Mouse (Mus musculus) hindbrain, embryonic 13.5 days (tissue): ENCODE measurements around the gene Ccdc187. TPM values are rescaled to one million over a fixed set of nuclear protein-coding genes. Genes with fewer than 3 reads are reported as not detected.

Experiments used
- ATAC-seq: fragments of 200-750 bp; cut with Nextera tagmentation; 2 replicates; pipeline ENCODE4 v1.8.0; 2017; ENCODE audit warnings: moderate TSS enrichment; ENCODE audit not compliant: low FRiP score
- H3K27ac ChIP-seq: fragments of 300-500 bp; sonication (generic); 2 replicates; pipeline ENCODE4 v1.5.1; 2015; ENCODE audit warnings: inconsistent platforms, mild to moderate bottlenecking, moderate library complexity
- H3K27me3 ChIP-seq: fragments of 300-500 bp; sonication (generic); 2 replicates; pipeline ENCODE4 v1.6.1; 2015; ENCODE audit warnings: mild to moderate bottlenecking, inconsistent platforms
- H3K36me3 ChIP-seq: fragments of 300-500 bp; sonication (generic); 2 replicates; pipeline ENCODE4 v1.6.1; 2015; ENCODE audit warnings: mild to moderate bottlenecking, inconsistent platforms
- H3K4me1 ChIP-seq: fragments of 300-500 bp; sonication (generic); replicated peaks from 2 replicates; pipeline ENCODE4 v1.6.1; 2015; ENCODE audit warnings: inconsistent platforms
- H3K4me2 ChIP-seq: fragments of 300-500 bp; sonication (generic); 2 replicates; pipeline ENCODE4 v1.6.1; 2015; ENCODE audit warnings: inconsistent platforms, mild to moderate bottlenecking, moderate library complexity
- H3K4me3 ChIP-seq: fragments of 300-500 bp; sonication (generic); 2 replicates; pipeline ENCODE4 v1.5.1; 2015; ENCODE audit warnings: mild to moderate bottlenecking, inconsistent platforms
- H3K9ac ChIP-seq: fragments of 300-500 bp; sonication (generic); 2 replicates; pipeline ENCODE4 v1.6.1; 2015; ENCODE audit warnings: mild to moderate bottlenecking, inconsistent platforms
- H3K9me3 ChIP-seq: fragments of 300-500 bp; sonication (generic); 2 replicates; pipeline ENCODE4 v1.6.1; 2016; ENCODE audit warnings: inconsistent platforms
- WGBS: fragments of 180-500 bp; shearing (Covaris S2); methylation state at CpG from one replicate; pipeline ENCODE4 v1.1.7; 2015; 5-methylcytosine and 5-hydroxymethylcytosine counted together
- polyA plus RNA-seq: library from polyadenylated mRNA; unstranded; fragments of >200 nt; fragmentation: Nextera tagmentation; extraction: Ambion mirVana; gene quantifications from 2 replicates; pipeline ENCODE4 v1.2.1, GENCODE M21; 2015

The Ccdc187 gene
- polyA plus RNA-seq, 1 experiment from 2014 or later, result 0.23 TPM

DNA sequence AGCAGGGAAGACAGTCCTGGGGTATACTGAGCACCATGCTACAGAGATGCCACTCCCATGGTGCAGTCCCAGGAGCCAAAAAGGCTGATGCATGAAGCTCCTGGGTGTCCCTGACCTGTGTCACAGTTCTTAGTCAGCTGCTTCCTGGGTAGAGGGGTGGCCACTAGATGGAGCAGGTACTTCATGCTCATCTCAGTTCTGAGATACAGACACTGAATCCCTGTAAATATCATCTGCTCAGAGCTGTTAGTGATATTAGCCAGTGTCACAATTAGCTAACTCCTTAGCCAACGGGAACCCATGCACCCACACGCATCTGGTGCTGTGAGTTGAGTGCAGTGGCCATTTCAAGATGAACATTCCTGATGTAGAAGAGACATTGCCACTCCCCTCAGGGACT lies 30.6 kb upstream of the Ccdc187 start:
- no peak overlapping the region for H3K9ac ChIP-seq
- 86% methylated on average over 2 of the region's 2 CpGs for WGBS
- no peaks in the 10 kb centered on the region for H3K27me3 ChIP-seq
- no peak overlapping the region for H3K4me2 ChIP-seq
- H3K27ac ChIP-seq, result no peak overlapping the region
- H3K4me1 ChIP-seq, result peaks cover 34% of the 10 kb centered on the region
- H3K36me3 ChIP-seq, result peaks cover 73% of the 10 kb centered on the region
- no peak overlapping the region for H3K4me3 ChIP-seq
- no peaks in the 10 kb centered on the region for H3K9me3 ChIP-seq
- no peak for ATAC-seq

- Histone ChIP-seq H3K36me3 (peaks cover 62% of the 10 kb centered on the region), H3K27me3 (no peaks in the 10 kb centered on the region), H3K9me3 (no peaks in the 10 kb centered on the region), H3K4me1 (peaks cover 38% of the 10 kb centered on the region), H3K9ac (0 out of 2 replicates have a peak overlapping the region, but pooled peaks have one; percentile 8), H3K27ac (no peak overlapping the region), H3K4me3 (no peak overlapping the region), H3K4me2 (no peak overlapping the region)
- 95% methylated on average over 13 of the region's 13 CpGs for WGBS
- no peak for ATAC-seq
These were observed 29.4 kb upstream of the Ccdc187 start for GRCm38 (mm10) chr2:26323589-26324325.

DNA sequence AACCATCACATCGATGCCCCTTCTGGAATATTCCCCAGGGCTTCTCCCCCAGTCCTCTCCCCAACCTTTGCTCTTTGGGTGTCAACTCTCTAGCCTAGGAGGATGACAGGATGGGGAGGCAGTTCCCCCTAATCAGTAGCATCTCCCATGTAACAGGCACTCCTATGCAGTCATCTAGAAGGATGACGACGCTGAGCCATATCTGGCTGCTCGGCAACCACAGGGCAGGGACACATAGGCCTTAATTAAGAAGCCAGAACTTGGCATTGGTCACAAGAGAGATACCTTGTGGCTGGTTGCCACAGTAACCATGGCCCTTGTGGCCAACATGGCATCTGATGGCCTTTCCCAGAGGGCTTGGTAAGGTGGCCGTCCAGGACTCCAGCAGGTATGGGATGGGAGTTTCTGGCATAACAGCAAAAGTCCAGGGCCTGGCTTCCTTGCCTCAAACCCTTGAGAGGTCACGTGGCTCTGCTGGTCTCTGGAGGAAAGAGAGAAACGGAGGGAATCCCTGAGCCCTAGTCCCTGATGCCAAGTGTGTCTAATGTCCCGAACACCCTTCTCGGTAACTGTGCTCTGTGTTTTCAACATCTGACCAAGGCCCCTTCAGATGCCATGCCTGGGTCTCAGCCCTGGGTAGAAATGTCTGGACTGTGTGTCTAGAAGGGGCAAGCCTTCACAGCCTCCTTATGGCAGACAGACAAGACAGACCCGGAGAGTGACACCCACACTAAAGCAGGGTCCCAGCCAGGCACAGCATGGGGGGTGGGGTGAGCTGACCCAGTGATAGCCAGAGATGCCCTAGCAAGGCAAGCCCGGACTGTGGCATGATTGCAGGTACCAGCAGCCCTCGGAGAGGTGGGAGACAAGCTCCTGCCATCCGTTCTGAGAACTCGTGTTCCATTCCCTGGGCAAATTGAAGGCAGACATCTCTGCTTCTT lies 26.2 kb upstream of the Ccdc187 start:
- Histone ChIP-seq H3K4me2 (no peak overlapping the region), H3K4me3 (no peak overlapping the region), H3K27me3 (no peaks in the 10 kb centered on the region), H3K27ac (no peak overlapping the region), H3K9ac (peak overlapping the region; percentile 55), H3K36me3 (peaks cover 43% of the 10 kb centered on the region), H3K9me3 (no peaks in the 10 kb centered on the region), H3K4me1 (peaks cover 66% of the 10 kb centered on the region)
- 81% methylated on average over 14 of the region's 14 CpGs for WGBS
- no peak for ATAC-seq

DNA sequence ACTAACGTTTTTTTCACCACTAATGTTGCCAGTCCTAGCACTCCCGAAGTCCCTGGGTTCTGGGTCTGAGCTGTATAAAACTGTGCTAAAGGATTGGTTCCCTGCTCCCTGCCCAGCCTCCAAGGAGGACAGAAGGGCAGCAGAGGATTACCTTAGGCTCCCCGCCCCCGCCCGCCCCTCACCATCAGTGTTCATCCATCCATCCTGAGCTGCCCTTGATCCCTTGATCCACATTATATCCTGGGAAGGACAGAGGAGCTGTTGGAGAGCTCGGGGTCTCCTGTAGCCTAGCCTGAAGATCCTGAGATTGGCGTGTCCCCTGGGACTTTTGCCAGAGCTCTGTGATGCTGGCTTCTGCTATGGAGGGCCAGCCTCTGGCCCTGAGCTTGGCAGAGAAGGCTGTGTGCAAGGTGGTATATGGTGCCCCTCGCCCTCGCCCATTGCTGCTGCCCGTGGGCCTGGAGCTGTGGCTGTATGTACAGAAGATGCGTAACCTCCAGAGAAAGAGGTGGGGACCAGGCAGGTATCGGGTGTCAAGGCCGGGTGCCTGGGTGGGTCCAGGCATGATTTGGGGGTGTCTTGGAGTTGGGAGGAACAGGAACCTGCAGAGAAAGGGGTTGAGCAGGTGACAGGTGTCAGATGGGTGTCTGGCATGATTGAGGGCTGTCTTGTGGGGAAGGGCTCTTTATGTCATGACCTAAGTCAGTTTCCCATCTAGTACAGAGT lies 25.3 kb upstream of the Ccdc187 start:
- Histone ChIP-seq H3K9me3 (no peaks in the 10 kb centered on the region), H3K27me3 (no peaks in the 10 kb centered on the region), H3K27ac (no peak overlapping the region), H3K4me1 (peaks cover 72% of the 10 kb centered on the region), H3K36me3 (peaks cover 34% of the 10 kb centered on the region), H3K9ac (peak overlapping the region; percentile 55), H3K4me3 (no peak overlapping the region), H3K4me2 (no peak overlapping the region)
- no peak for ATAC-seq
- 93% methylated on average over 13 of the region's 13 CpGs for WGBS

DNA sequence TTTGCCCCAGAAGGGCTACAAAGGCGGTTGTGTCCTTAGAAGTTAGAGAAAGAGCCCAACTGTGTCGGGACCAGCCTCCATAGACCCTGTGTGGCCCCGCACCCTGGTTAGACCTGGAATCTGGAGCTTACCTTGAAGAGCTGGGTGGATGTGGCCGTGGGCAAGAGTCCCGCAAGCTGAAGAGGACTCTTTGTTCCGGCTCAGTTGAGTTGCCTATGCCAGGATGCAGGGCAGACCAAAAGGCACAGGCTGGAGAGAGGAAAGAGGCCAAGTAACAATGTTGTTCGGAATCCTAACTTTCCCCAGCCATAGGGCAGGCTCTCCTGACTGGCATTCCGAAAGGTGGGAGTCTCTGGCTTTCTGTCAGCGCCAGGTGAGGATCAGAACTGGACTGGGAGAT lies 24.8 kb upstream of the Ccdc187 start:
- Histone ChIP-seq H3K36me3 (peaks cover 29% of the 10 kb centered on the region), H3K9ac (peak overlapping the region; percentile 55; the same call in 1 of the 2 replicates), H3K4me1 (peaks cover 78% of the 10 kb centered on the region), H3K4me3 (no peak overlapping the region), H3K27ac (no peak overlapping the region), H3K27me3 (no peaks in the 10 kb centered on the region), H3K9me3 (no peaks in the 10 kb centered on the region), H3K4me2 (peak overlapping the region; percentile 99; the same call in 1 of the 2 replicates)
- no peak for ATAC-seq
- 92% methylated on average over 9 of the region's 9 CpGs for WGBS

DNA sequence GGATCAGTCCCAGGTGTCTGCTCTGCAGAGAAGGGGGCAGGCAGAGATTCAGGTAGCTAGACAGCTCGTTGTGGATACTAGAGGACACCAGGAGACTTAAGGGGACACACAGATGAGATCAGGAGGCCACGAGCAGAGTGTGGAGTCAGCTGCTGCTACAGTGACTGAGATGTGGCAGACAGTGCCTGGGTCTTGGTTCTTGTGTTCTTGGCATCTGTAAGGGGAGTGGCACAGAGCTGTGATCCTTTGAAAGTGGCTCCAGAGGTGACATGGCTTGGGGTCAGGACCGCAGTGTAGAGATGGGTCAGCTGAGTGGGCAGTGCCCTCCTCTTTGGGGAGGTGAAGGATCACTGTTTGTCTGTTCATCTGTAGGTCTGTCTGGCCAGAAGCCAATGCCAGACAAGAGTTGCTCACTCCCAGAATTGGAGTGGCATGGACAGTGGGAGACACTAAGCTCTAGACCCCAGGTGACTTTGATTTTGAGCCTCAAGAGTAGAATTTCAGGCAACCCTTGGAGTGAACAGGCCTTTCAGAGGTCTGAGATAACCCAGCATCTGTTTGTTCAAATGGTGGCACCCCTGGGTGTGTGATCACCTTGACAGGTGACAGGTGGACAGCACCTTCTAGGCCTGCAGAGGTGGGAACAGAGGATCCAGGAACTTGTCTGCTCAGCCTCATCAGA lies 23.8 kb upstream of the Ccdc187 start:
- H3K9me3 ChIP-seq, result no peaks in the 10 kb centered on the region
- H3K9ac ChIP-seq, result peak overlapping the region; percentile 96
- H3K27ac ChIP-seq, result no peak overlapping the region
- H3K4me3 ChIP-seq, result peak overlapping the region; percentile 78
- H3K27me3 ChIP-seq, result no peaks in the 10 kb centered on the region
- WGBS, result 84% methylated on average over 3 of the region's 3 CpGs
- peaks cover 80% of the 10 kb centered on the region for H3K4me1 ChIP-seq
- peaks cover 19% of the 10 kb centered on the region for H3K36me3 ChIP-seq
- no peak for ATAC-seq
- peak overlapping the region; percentile 99 for H3K4me2 ChIP-seq

DNA sequence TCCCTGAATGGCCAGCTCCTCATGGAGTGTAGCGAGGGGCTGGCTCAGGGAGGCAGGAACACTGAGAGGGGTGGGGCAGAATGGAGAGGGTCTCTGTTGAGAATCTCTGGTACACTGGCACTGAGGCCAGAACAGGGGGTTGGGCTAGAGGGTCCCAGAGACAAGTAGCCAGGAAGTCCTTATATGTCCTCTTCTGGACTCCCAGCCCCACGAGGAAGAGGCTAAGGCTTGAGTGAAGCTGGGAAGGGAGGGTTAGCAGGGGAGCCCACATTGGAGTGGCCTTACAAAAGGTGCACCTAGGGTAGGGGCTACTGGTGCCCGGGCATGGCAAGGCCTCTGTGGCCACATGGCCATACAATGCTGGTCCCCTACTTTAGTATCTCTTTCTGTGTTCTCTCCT lies 23.0 kb upstream of the Ccdc187 start:
- Histone ChIP-seq H3K4me3 (peak overlapping the region; percentile 78), H3K9me3 (no peaks in the 10 kb centered on the region), H3K4me1 (peaks cover 78% of the 10 kb centered on the region), H3K9ac (peak overlapping the region; percentile 96), H3K4me2 (peak overlapping the region; percentile 99), H3K36me3 (peaks cover 11% of the 10 kb centered on the region), H3K27ac (peak overlapping the region; percentile 98; the same call in 1 of the 2 replicates), H3K27me3 (no peaks in the 10 kb centered on the region)
- 73% methylated on average over 3 of the region's 3 CpGs for WGBS
- no peak for ATAC-seq

DNA sequence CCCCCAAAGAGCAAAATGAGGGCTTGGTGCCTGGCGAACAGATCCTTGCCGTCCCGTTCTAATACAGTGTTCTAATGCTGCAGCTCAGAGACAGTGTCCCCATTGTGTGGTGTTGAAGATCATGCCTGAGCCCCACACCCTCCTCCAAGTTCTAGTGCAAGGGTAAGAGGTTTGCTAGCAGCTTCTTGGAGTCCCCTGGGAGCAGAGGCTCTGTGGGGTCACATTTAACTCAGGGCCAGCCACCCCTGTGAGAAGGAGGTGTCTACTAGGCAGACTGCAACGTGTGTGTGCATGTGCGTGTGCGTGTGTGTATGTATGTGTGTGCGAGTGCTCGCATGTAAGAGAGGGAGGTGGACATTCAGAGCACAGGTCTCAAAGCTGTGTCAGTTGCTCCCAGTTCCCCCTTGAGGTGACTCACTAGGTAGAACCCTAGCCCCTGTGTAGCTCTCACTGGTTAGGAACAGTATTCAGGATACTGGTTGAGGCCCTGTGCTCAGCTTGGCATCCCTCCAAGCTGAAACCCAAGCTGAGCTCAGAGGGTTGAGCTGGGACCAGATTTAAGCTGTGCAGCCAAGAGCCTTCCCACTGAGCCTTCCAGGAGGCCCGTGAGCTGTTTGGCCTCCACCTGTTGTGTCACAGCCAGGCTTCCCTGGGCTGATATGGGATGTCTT lies 22.4 kb upstream of the Ccdc187 start:
- peaks cover 72% of the 10 kb centered on the region for H3K4me1 ChIP-seq
- peak overlapping the region; percentile 99 for H3K4me2 ChIP-seq
- no peaks in the 10 kb centered on the region for H3K9me3 ChIP-seq
- no peaks in the 10 kb centered on the region for H3K27me3 ChIP-seq
- peaks cover 8% of the 10 kb centered on the region; the same call in 1 of the 2 replicates for H3K36me3 ChIP-seq
- H3K27ac ChIP-seq, result peak overlapping the region; percentile 98
- H3K9ac ChIP-seq, result peak overlapping the region; percentile 96
- H3K4me3 ChIP-seq, result peak overlapping the region; percentile 78
- no peak for ATAC-seq
- WGBS, result 52% methylated on average over 9 of the region's 9 CpGs

GRCm38 (mm10) chr2:26315925-26316311 lies 21.6 kb upstream of the Ccdc187 start:
- peak overlapping the region; percentile 99 for H3K4me2 ChIP-seq
- H3K9me3 ChIP-seq, result no peaks in the 10 kb centered on the region
- peak; percentile 55 for ATAC-seq
- H3K36me3 ChIP-seq, result peaks cover 8% of the 10 kb centered on the region; the same call in 1 of the 2 replicates
- 0% methylated on average over 11 of the region's 11 CpGs for WGBS
- no peaks in the 10 kb centered on the region for H3K27me3 ChIP-seq
- H3K9ac ChIP-seq, result peak overlapping the region; percentile 96
- H3K4me1 ChIP-seq, result peaks cover 64% of the 10 kb centered on the region
- peak overlapping the region; percentile 78 for H3K4me3 ChIP-seq
- H3K27ac ChIP-seq, result peak overlapping the region; percentile 98

DNA sequence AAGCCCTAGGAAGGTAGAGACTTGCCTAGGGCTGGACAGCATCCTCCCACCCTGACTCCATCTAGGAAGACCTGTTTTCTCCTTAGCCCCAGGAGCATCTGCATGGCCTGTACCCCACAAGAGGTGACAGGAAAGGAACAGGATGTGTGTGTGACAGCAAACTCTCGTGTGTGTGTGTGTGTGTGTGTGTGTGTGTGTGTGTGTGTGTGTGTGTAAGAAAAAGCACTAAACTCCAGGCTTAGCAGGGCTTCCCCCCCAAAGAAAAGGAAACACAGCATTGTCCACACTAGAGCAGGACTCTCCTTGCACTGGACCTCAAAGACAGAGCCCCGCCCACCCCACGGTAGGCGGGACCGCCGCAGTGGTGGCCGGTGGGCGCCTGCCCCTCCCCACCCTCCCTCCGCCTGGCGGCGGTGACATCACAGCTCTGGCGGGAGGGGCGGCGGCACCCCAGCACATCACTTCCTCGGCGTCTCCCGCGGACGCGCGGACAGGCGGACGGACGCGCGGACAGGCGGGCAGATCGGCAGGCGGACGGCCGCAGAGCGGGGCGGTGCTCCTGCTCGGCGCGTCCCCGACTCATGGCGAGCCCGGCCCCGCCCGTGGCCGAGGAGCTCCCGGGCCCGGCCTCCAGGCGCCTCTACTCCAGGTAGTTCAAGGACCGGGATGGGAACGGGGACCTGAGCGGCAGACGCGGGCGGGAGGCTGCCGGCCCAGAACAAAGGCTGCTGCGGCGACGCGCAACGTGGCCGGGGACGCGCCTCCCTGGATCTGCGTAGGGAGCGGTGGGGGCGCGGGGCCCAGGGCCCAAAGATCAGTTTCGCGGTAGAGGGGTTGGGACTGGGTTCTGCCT lies 20.9 kb upstream of the Ccdc187 start, which contains the start of gene Gpsm1:
TSS of gene Gpsm1 (plus strand) at position 444 of the 853 bp plus-strand sequence.
- H3K36me3 ChIP-seq, result peaks cover 6% of the 10 kb centered on the region; the same call in 1 of the 2 replicates
- H3K4me2 ChIP-seq, result peak within 1 kb of the TSS; percentile 99
- no peaks in the 10 kb centered on the region for H3K9me3 ChIP-seq
- peak within 1 kb of the TSS; percentile 78 for H3K4me3 ChIP-seq
- no peaks in the 10 kb centered on the region for H3K27me3 ChIP-seq
- H3K27ac ChIP-seq, result peak within 1 kb of the TSS; percentile 98
- ATAC-seq, result peak; percentile 82
- peak within 1 kb of the TSS; percentile 96 for H3K9ac ChIP-seq
- WGBS, result under 1% methylated on average over 55 of the region's 66 CpGs
- H3K4me1 ChIP-seq, result peaks cover 57% of the 10 kb centered on the region
